Mouse (Mus musculus): ENCODE measurements around the gene Casp9. TPM values are rescaled to one million over a fixed set of nuclear protein-coding genes. Genes with fewer than 3 reads are reported as not detected.
A peak's percentile ranks its signal among the peaks of the same experiment; 100 is the strongest.

Gene Casp9
- polyA plus RNA-seq, 1 experiment from 2014 or later: 24.8 TPM

DNA sequence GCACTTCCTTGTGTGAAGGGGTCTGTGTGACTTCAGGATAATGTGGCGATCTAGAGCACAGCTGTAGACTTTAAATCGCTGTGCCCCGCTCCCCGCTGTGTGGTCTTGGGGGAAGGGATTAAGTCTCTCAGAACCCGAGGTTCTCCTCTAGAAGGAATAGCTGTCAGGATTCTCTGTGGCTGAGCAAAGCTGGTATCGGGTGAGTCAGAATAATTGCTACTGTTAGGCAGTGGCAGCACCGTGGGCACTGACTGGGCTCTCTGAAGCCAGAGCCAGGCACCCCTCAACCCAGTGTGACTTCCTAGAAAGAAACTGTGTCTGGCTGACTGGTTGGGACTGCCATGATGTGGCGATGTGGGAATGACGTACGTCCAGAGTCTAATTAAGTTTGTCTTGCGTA lies 37.0 kb downstream of the Casp9 start:
- no peak overlapping the region for H3K27ac ChIP-seq
- H3K36me3 ChIP-seq (replicated peaks): no peaks in the 10 kb centered on the region
- peaks cover 4% of the 10 kb centered on the region; the same call in 1 of the 2 replicates for H3K4me1 ChIP-seq
- WGBS: 57% methylated on average over 11 of the region's 11 CpGs
- no peak for DNase-seq (ENCODE audit: extremely low spot score, low spot score)
- no peaks in the 10 kb centered on the region for H3K27me3 ChIP-seq (ENCODE audit: poor library complexity, severe bottlenecking)
- H3K4me3 ChIP-seq: no peak overlapping the region
- no peaks in the 10 kb centered on the region for H3K9me3 ChIP-seq

DNA sequence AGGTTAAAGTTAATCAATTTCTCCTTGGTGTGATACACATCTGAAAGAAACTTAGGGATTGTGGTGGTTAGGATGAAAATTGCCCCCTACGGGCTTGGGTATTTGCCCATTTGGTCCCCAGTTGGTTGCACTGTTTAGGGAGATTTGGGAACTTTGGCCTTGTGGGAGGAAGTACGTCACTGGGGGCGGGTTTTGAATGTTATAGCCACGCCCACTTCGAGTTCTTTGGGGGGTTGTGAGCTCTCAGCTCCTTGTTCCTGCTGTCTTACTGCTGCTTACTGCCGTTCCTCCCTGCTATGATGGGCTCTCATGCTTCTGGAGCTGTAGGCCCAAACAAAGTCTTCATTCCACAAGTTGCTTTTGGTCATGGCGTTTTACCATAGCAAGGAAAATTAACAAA lies 37.9 kb downstream of the Casp9 start:
- no peak for DNase-seq (ENCODE audit: extremely low spot score, low spot score)
- H3K9me3 ChIP-seq: no peaks in the 10 kb centered on the region
- 82% methylated on average over 7 of the region's 7 CpGs for WGBS
- no peak overlapping the region for H3K4me3 ChIP-seq
- no peaks in the 10 kb centered on the region for H3K27me3 ChIP-seq (ENCODE audit: poor library complexity, severe bottlenecking)
- no peak overlapping the region for H3K27ac ChIP-seq
- H3K4me1 ChIP-seq: peaks cover 4% of the 10 kb centered on the region; the same call in 1 of the 2 replicates
- H3K36me3 ChIP-seq (replicated peaks): no peaks in the 10 kb centered on the region

DNA sequence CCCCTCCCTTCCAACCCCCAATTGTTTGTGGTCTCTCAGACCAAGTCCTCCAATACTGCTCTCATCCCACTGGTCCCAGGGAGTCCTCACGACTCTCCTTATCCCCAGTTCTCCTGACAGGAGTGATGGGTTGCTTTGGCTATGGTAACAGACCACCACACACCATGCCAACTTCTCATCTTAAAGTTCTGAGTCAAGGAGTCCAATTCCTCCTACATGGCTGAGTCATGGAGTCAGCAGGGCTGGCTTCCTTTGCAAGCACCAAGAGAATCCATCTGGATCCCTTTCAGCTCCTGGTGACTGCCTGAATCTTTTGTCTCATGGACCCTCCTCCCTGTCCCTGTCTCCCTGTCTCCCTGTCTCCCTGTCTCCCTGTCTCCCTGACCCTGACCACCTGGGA lies 40.5 kb downstream of the Casp9 start:
- no peaks in the 10 kb centered on the region for H3K27me3 ChIP-seq (ENCODE audit: poor library complexity, severe bottlenecking)
- no peak for DNase-seq (ENCODE audit: extremely low spot score, low spot score)
- no peak overlapping the region for H3K4me3 ChIP-seq
- 71% methylated on average over 1 of the region's 1 CpGs for WGBS
- H3K9me3 ChIP-seq: no peaks in the 10 kb centered on the region
- peaks cover 4% of the 10 kb centered on the region; the same call in 1 of the 2 replicates for H3K4me1 ChIP-seq
- H3K36me3 ChIP-seq (replicated peaks): no peaks in the 10 kb centered on the region
- H3K27ac ChIP-seq: no peak overlapping the region

DNA sequence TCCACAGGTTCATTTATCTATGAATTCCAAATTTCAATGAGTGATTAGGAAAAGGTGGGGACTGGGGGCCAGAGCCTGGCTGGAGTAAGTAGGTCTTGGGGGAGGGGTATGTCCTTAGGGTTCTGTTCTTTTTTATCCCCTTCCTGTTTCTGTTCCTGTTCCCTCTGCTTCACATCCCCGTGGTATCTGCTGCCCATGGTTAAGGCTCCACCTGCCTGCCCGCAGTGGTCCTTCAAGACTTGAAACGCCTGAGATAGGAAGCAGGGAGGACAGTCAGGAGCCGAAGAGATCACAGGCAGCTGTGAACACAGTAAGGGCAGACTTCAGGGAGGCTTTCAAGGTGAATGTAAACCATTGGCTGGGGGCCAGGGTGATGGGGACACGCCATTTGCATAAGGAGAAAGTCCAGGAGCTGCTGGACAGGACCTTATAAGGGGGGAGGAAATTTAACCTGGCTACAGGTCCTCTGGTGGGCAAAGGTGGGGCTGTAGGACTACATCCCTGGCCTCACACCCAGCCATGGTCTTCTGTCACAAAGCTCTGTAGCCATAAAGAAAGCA lies 41.2 kb downstream of the Casp9 start:
- 72% methylated on average over 5 of the region's 5 CpGs for WGBS
- Histone ChIP-seq H3K36me3 (replicated peaks) (no peaks in the 10 kb centered on the region), H3K27me3 (ENCODE audit: poor library complexity, severe bottlenecking) (no peaks in the 10 kb centered on the region), H3K4me1 (peaks cover 4% of the 10 kb centered on the region; the same call in 1 of the 2 replicates), H3K9me3 (no peaks in the 10 kb centered on the region), H3K27ac (no peak overlapping the region), H3K4me3 (no peak overlapping the region)
- DNase-seq (ENCODE audit: extremely low spot score, low spot score): no peak

DNA sequence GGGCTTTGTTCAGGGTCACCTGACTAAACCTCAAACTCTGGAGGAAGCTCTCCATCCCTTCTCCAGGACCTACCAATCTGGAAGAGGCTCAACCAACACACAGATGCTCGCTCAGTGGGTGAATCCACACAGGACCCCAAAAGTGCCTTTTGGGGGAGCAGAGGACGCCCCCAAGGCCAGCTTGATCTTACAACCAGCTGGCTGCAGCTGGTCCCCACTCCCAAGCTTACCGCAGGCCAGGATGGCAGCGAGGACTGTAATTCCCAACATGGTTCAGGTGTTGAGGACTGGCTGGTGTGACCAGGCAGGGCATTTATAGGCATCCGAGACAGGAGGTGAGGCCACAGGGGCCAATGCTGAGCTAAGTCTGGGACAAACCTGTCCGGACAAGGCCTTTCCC lies 52.6 kb downstream of the Casp9 start, which contains the start of gene Ctrc:
Gene Ctrc, minus strand, starts transcription at position 361 of the 400 bp plus-strand sequence.
- Histone ChIP-seq H3K4me1 (no peaks in the 10 kb centered on the region), H3K27me3 (ENCODE audit: poor library complexity, severe bottlenecking) (no peaks in the 10 kb centered on the region), H3K36me3 (replicated peaks) (no peaks in the 10 kb centered on the region), H3K4me3 (no peak within 1 kb of the TSS), H3K27ac (no peak within 1 kb of the TSS), H3K9me3 (no peaks in the 10 kb centered on the region; the same call in 1 of the 2 replicates)
- no peak for DNase-seq (ENCODE audit: extremely low spot score, low spot score)
- WGBS: 87% methylated on average over 6 of the region's 6 CpGs

DNA sequence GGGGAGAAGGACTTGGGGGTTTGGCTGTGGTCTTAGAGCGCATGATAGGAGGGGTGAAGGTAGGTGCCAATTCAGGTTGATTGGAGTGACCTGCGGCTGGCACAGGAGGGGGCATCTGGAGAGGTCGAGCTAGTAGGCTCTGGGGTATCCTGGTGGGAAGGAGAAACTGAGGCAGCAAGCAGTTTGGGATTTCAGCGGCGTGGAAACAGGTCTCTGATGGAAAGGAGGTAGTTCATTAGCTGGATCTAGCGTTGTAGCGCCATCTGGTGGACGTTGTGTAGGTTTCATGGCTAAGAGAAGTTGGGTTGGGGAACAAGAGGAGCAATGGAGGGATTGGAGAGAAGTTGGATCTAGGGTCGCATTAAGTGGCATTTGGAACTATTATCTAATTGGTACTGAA lies 60.0 kb downstream of the Casp9 start:
- H3K27ac ChIP-seq: no peak overlapping the region
- no peak overlapping the region for H3K4me3 ChIP-seq
- peak; percentile 56 for DNase-seq (ENCODE audit: extremely low spot score, low spot score)
- 0 out of 2 replicates have a peak, but pooled peaks cover 3% of the 10 kb centered on the region for H3K4me1 ChIP-seq
- H3K36me3 ChIP-seq (replicated peaks): no peaks in the 10 kb centered on the region
- peaks cover 6% of the 10 kb centered on the region; the same call in 1 of the 2 replicates for H3K9me3 ChIP-seq
- WGBS: 81% methylated on average over 9 of the region's 9 CpGs
- H3K27me3 ChIP-seq (ENCODE audit: poor library complexity, severe bottlenecking): no peaks in the 10 kb centered on the region

DNA sequence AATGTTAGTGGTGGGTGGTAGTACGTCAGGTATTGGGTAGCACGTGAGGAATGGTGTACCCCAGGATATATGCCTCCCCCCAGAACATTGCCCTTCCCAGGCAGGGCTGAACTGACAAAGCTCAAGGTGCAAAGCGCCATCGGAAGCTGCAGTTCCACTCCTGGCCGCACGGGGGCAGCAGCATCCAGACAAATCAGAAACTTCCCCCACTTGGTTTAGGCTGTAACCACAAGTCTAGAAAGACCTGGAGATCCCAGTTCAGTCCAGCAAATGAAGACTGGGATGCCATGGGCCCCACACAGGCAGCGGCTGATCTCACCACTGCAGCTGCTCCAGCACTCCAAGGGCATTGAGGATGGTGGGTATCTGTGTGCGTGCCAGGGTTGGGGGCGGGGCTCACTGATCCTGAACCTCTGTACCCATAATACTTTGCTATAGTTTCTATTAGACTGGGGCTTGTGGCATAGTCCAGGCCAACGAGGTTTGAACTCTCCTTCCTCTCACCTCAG lies 64.1 kb downstream of the Casp9 start:
- DNase-seq (ENCODE audit: extremely low spot score, low spot score): peak; percentile 78
- H3K27me3 ChIP-seq (ENCODE audit: poor library complexity, severe bottlenecking): no peaks in the 10 kb centered on the region
- H3K36me3 ChIP-seq (replicated peaks): peaks cover 30% of the 10 kb centered on the region
- H3K9me3 ChIP-seq: peaks cover 6% of the 10 kb centered on the region; the same call in 1 of the 2 replicates
- H3K27ac ChIP-seq: peak overlapping the region; percentile 8; the same call in 1 of the 2 replicates
- 0 out of 2 replicates have a peak, but pooled peaks cover 5% of the 10 kb centered on the region for H3K4me1 ChIP-seq
- no peak overlapping the region for H3K4me3 ChIP-seq
- WGBS: 22% methylated on average over 10 of the region's 10 CpGs

DNA sequence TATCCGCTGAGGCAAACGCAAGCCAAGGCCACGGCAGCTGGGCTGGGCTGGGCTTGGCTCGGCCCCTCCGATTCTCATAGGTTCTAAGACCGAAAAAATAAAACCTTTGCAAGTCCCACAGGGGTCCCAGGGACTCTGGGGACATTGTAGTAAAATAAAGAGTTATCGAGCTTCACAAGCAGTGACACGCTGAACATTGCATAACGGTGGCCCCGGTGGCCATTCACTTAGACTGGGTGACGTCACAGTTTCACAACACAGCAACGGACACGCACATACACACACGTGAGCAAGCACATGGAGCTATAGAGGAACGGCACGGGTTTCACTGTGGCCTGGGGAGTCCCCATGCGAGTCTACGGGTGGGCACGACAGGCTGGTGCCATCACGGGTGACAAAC lies 65.1 kb downstream of the Casp9 start:
- Histone ChIP-seq H3K4me1 (0 out of 2 replicates have a peak, but pooled peaks cover 5% of the 10 kb centered on the region), H3K36me3 (replicated peaks) (peaks cover 30% of the 10 kb centered on the region)
- 94% methylated on average over 20 of the region's 20 CpGs for WGBS

DNA sequence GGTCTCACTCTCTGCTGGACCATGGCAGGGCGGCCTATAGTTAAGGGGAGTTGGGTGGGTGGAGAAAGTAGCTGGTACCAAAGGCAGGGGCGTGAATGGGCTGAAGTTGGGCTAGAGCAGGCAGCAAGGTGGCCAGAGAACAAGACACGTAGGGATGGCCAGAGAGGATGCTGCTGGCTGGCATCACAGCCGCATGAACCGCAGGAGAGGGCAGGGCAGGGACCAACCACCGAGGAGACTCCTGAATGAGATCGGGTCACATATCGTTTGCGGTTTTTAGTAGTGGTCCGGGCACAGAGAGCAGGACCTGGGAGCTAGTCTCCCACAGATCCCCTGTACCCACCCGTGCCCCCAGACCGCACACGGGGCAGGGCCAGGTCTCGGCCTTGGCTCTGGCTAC lies 65.9 kb downstream of the Casp9 start:
- Histone ChIP-seq H3K4me1 (0 out of 2 replicates have a peak, but pooled peaks cover 5% of the 10 kb centered on the region), H3K27ac (no peak overlapping the region), H3K4me3 (no peak overlapping the region), H3K27me3 (ENCODE audit: poor library complexity, severe bottlenecking) (no peaks in the 10 kb centered on the region), H3K36me3 (replicated peaks) (peaks cover 30% of the 10 kb centered on the region), H3K9me3 (no peaks in the 10 kb centered on the region)
- WGBS: 93% methylated on average over 14 of the region's 14 CpGs
- no peak for DNase-seq (ENCODE audit: extremely low spot score, low spot score)

More for the DNA sequence above, 65.1 kb downstream of the Casp9 start:
- DNase-seq (ENCODE audit: extremely low spot score, low spot score): no peak
- Histone ChIP-seq H3K9me3 (peaks cover under 1% of the 10 kb centered on the region; the same call in 1 of the 2 replicates), H3K4me3 (no peak overlapping the region), H3K27ac (no peak overlapping the region), H3K27me3 (ENCODE audit: poor library complexity, severe bottlenecking) (no peaks in the 10 kb centered on the region)

DNA sequence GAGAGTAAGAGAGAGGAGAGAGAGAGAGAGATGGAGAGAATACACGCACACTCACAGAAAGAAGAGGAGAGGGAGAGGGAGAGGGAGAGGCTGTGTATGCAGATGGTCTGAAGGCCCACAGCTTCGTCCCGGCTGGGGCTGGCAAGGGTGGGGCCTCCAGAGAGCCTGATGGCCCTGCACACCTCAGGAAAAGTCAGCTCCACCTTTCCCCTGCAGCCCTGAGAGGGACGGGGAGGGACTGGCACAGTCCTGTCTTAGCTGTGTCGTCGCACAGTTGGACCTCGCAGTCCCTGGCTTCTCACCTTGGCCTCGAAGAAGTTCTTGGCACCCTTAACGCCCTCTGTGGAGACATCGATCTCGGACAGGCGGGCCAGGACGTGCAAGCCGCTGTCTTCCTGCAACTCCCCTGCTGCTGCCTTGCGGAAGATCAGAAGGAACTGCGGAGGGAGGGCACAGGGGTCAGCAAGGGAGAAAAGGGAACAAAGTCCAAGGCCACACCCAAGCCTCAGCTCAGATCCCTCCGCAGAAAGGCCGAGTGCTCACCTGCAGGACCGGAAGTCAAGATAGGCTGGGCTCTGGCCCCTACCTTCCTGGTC lies 66.9 kb downstream of the Casp9 start:
- Histone ChIP-seq H3K36me3 (replicated peaks) (peaks cover 35% of the 10 kb centered on the region), H3K9me3 (no peaks in the 10 kb centered on the region), H3K4me1 (0 out of 2 replicates have a peak, but pooled peaks cover 5% of the 10 kb centered on the region), H3K27ac (no peak overlapping the region), H3K4me3 (no peak overlapping the region), H3K27me3 (ENCODE audit: poor library complexity, severe bottlenecking) (no peaks in the 10 kb centered on the region)
- no peak for DNase-seq (ENCODE audit: extremely low spot score, low spot score)
- 77% methylated on average over 19 of the region's 19 CpGs for WGBS

DNA sequence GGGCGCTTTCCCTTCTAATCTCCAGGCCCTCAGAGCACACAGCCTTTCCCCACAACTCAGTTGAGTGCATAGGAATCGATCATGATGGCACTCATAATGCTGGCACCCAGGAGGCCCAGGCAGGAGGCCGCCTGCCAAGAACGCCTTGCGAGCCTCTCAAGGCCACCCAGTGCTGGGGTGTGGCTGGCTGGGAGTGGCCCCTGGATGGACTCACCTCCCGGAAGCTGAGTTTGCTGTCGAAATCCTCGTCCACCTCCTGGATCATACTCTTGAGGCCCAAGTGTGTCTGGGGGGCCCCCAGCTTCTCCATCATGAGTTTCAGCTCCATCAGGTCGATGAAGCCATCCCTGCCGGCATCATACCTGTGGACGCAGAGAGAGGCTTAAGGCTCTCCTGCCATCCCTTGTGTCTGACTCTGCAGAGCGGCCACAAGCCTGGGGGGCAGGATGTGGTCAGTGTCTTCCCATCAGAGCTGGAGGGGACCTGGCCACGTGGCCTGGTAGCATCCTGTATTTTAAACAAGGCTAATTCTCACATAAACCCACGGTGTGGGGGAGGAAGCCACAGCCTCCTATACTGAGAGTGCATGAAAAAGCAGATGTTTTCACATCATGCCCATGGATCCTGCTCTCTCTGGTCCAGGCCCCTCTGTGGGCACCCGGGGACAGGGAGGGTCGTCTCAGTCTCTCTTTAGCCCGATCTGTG lies 68.3 kb downstream of the Casp9 start:
- Histone ChIP-seq H3K4me3 (no peak overlapping the region), H3K27me3 (ENCODE audit: poor library complexity, severe bottlenecking) (no peaks in the 10 kb centered on the region), H3K27ac (peak overlapping the region; percentile 25; the same call in 1 of the 2 replicates), H3K9me3 (no peaks in the 10 kb centered on the region), H3K4me1 (peaks cover 6% of the 10 kb centered on the region), H3K36me3 (replicated peaks) (peaks cover 37% of the 10 kb centered on the region)
- WGBS: 94% methylated on average over 17 of the region's 17 CpGs
- DNase-seq (ENCODE audit: extremely low spot score, low spot score): no peak

DNA sequence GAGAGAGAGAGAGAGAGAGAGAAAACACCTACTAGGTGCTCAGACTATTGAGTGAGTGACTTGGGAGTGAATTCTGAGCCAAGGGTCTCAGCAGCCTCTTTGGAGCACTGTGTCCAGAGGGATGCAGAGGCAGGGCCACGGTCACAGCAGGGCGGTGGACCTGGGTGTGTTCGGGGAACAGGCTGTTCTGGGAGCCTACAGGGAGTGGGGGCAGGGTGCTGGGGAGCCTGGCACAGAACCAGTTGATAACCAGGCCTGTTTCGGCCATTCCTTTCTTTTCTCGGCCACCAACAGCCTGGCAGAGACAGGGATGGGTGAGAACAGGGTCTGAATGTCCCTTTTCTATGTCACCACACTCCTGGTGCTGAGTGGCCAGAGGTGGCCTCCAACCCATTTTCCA lies 69.5 kb downstream of the Casp9 start:
- Histone ChIP-seq H3K27ac (no peak overlapping the region), H3K9me3 (no peaks in the 10 kb centered on the region), H3K4me1 (peaks cover 13% of the 10 kb centered on the region), H3K36me3 (replicated peaks) (peaks cover 37% of the 10 kb centered on the region), H3K27me3 (ENCODE audit: poor library complexity, severe bottlenecking) (no peaks in the 10 kb centered on the region), H3K4me3 (no peak overlapping the region)
- no peak for DNase-seq (ENCODE audit: extremely low spot score, low spot score)
- WGBS: 81% methylated on average over 5 of the region's 5 CpGs

Data from forebrain, embryonic 10.5 days (tissue).